Mouse (Mus musculus) CH12.LX (cell line): ENCODE results near the gene Myh3.

Experiments
- CTCF ChIP-seq, 2 experiments: IDR thresholded peaks in 1 of 2; conservative IDR thresholded peaks in 1 of 2; 2 replicates each; pipeline ENCODE4 v1.5.1; 2011 to 2012; ENCODE audit warnings: low read depth in 2 of 2, low read length in 2 of 2, improper control_type of control experiment in 1 of 2, inconsistent platforms in 1 of 2, mild to moderate bottlenecking in 1 of 2, moderate library complexity in 1 of 2
- EP300 ChIP-seq: IDR thresholded peaks from 2 replicates; pipeline ENCODE4 v1.6.1; 2011; ENCODE audit warnings: low read length, improper control_type of control experiment
- ETS1 ChIP-seq: conservative IDR thresholded peaks from 2 replicates; pipeline ENCODE4 v1.6.1; 2012; ENCODE audit warnings: low read depth, mild to moderate bottlenecking, inconsistent platforms, low read length, improper control_type of control experiment, moderate library complexity
- GABPA ChIP-seq: IDR thresholded peaks from 2 replicates; pipeline ENCODE4 v1.6.1; 2012; ENCODE audit warnings: low read depth, low read length, improper control_type of control experiment, inconsistent platforms; ENCODE audit not compliant: insufficient replicate concordance
- JUND ChIP-seq: conservative IDR thresholded peaks from 2 replicates; pipeline ENCODE4 v1.6.1; 2011; ENCODE audit warnings: low read depth, low read length, improper control_type of control experiment
- MAX ChIP-seq: IDR thresholded peaks from 2 replicates; pipeline ENCODE4 v1.6.1; 2011; ENCODE audit warnings: low read length, improper control_type of control experiment
- MXI1 ChIP-seq: IDR thresholded peaks from 2 replicates; pipeline ENCODE4 v1.6.1; 2011; ENCODE audit warnings: mild to moderate bottlenecking, low read depth, low read length, improper control_type of control experiment
- POLR2A ChIP-seq: IDR thresholded peaks from 2 replicates; pipeline ENCODE4 v1.6.1; 2011; ENCODE audit warnings: low read depth, mild to moderate bottlenecking, improper control_type of control experiment, low read length
- POLR2AphosphoS2 ChIP-seq: IDR thresholded peaks from 2 replicates; pipeline ENCODE4 v1.6.1; 2011; ENCODE audit warnings: low read depth, low read length, improper control_type of control experiment
- TCF12 ChIP-seq: IDR thresholded peaks from 2 replicates; pipeline ENCODE4 v1.6.1; 2014; ENCODE audit warnings: low read depth, mild to moderate bottlenecking, inconsistent platforms, low read length, improper control_type of control experiment

- TF ChIP-seq MXI1: no peak
- no peak for TF ChIP-seq JUND
- TF ChIP-seq CTCF (conservative IDR thresholded peaks at IDR 0.05 in 1 of 2, IDR thresholded peaks at IDR 0.05 in 1 of 2; ENCODE audit: low read depth in 2 of 2, low read length in 2 of 2): no peak
- TF ChIP-seq EP300: no peak
- TF ChIP-seq ETS1: no peak
- TF ChIP-seq POLR2A: no peak
- no peak for TF ChIP-seq POLR2AphosphoS2
- TF ChIP-seq MAX: no peak
- TF ChIP-seq TCF12: no peak
- no peak for TF ChIP-seq GABPA
Measured at GRCm38 (mm10) chr11:67133526-67133925, 55.4 kb downstream of the Myh3 start.
